Mouse (Mus musculus): ENCODE results near the gene Tceal1. TPM values are rescaled to one million over a fixed set of nuclear protein-coding genes. Genes with fewer than 3 reads are reported as not detected.
"Not testable (repeated sequence)": the region's sequence is repeated elsewhere in the genome, so short reads cannot be mapped to it uniquely, and the experiment has no call there.

The Tceal1 gene
- polyA plus RNA-seq, 1 experiment from 2014 or later, result 9.6 TPM

- not testable (repeated sequence) for H3K9ac ChIP-seq; H3K4me1 ChIP-seq; H3K36me3 ChIP-seq; H3K4me2 ChIP-seq; H3K4me3 ChIP-seq; H3K9me3 ChIP-seq; H3K27ac ChIP-seq (replicated peaks); H3K27me3 ChIP-seq (replicated peaks); ATAC-seq (ENCODE audit: extremely low read depth, insufficient number of reproducible peaks, low FRiP score, low TSS enrichment)
- 47% methylated on average over 3 of the region's 3 CpGs for WGBS
These were observed 7.1 kb downstream of the Tceal1 start for GRCm38 (mm10) chrX:136714742-136715474.

- Histone ChIP-seq H3K9ac (no peak overlapping the region), H3K4me3 (no peak overlapping the region), H3K36me3 (peaks cover 36% of the 10 kb centered on the region), H3K4me2 (no peak overlapping the region), H3K9me3 (no peaks in the 10 kb centered on the region), H3K27me3 (replicated peaks) (no peaks in the 10 kb centered on the region), H3K4me1 (no peaks in the 10 kb centered on the region), H3K27ac (replicated peaks) (no peak overlapping the region)
- no peak for ATAC-seq (ENCODE audit: extremely low read depth, insufficient number of reproducible peaks, low FRiP score, low TSS enrichment)
- WGBS, result 75% methylated on average over 4 of the region's 4 CpGs
These were observed 24.2 kb downstream of the Tceal1 start for GRCm38 (mm10) chrX:136732016-136732415.

GRCm38 (mm10) chrX:136740087-136740790, 32.5 kb downstream of the Tceal1 start:
- Histone ChIP-seq H3K27me3 (replicated peaks) (no peaks in the 10 kb centered on the region), H3K4me3 (peak overlapping the region; percentile 66), H3K4me2 (peak overlapping the region; percentile 72), H3K36me3 (peaks cover 20% of the 10 kb centered on the region), H3K4me1 (peaks cover 8% of the 10 kb centered on the region), H3K9ac (peak overlapping the region; percentile 87), H3K27ac (replicated peaks) (peak overlapping the region; percentile 86), H3K9me3 (no peaks in the 10 kb centered on the region)
- WGBS, result 15% methylated on average over 15 of the region's 15 CpGs
- no peak for ATAC-seq (ENCODE audit: extremely low read depth, insufficient number of reproducible peaks, low FRiP score, low TSS enrichment)

- Histone ChIP-seq H3K36me3 (peaks cover 13% of the 10 kb centered on the region), H3K27ac (replicated peaks) (peak overlapping the region; percentile 93), H3K4me2 (peak overlapping the region; percentile 72), H3K9me3 (no peaks in the 10 kb centered on the region), H3K4me3 (peak overlapping the region; percentile 66), H3K27me3 (replicated peaks) (no peaks in the 10 kb centered on the region), H3K9ac (peak overlapping the region; percentile 87), H3K4me1 (peaks cover 8% of the 10 kb centered on the region)
- 15% methylated on average over 39 of the region's 39 CpGs for WGBS
- peak; percentile 96 for ATAC-seq (ENCODE audit: extremely low read depth, insufficient number of reproducible peaks, low FRiP score, low TSS enrichment)
These were observed 33.2 kb downstream of the Tceal1 start for GRCm38 (mm10) chrX:136740791-136741650.

DNA sequence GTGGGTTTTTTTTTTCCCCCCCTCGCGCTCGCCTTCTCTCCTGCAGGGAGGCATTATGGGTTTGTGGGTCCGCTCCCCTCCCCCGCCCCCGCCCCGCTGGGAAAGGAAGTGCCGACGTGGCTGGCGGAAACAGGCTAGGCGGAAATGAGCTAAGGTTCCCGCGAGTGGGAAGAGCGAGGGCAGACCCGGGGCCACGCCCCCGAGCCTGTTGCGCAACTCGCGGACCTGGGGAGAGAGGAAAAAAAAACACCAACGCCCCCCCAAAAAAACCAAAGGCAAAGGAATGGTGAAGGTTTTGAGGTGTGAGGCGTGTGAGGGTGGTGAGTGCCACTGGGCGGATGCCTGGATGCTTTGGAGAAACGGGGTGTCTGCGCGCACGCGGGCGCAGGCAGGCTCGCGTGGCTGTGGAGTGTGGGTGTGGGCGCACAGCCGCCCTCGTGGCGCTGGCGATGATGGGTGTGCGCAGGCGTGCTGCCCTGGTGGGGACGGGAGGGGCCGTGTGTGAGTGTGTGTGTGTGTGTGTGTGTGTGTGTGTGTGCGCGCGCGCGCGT, 33.9 kb downstream of the Tceal1 start:
- WGBS, result 13% methylated on average over 33 of the region's 46 CpGs

GRCm38 (mm10) chrX:136742241-136742640, 34.5 kb downstream of the Tceal1 start:
- H3K4me1 ChIP-seq, result peaks cover 8% of the 10 kb centered on the region
- H3K36me3 ChIP-seq, result peaks cover 11% of the 10 kb centered on the region
- peak overlapping the region; percentile 83 for H3K9ac ChIP-seq
- H3K27ac ChIP-seq (replicated peaks), result peak overlapping the region; percentile 93
- peak overlapping the region; percentile 66 for H3K4me3 ChIP-seq
- WGBS, result 20% methylated on average over 10 of the region's 10 CpGs
- H3K9me3 ChIP-seq, result no peaks in the 10 kb centered on the region
- ATAC-seq (ENCODE audit: extremely low read depth, insufficient number of reproducible peaks, low FRiP score, low TSS enrichment), result no peak
- H3K27me3 ChIP-seq (replicated peaks), result no peaks in the 10 kb centered on the region
- H3K4me2 ChIP-seq, result peak overlapping the region; percentile 67

More for the DNA sequence above, 33.9 kb downstream of the Tceal1 start:
- H3K4me3 ChIP-seq, result peak overlapping the region; percentile 66
- peak overlapping the region; percentile 67 for H3K4me2 ChIP-seq
- peaks cover 8% of the 10 kb centered on the region for H3K4me1 ChIP-seq
- H3K36me3 ChIP-seq, result peaks cover 11% of the 10 kb centered on the region
- no peaks in the 10 kb centered on the region for H3K27me3 ChIP-seq (replicated peaks)
- H3K27ac ChIP-seq (replicated peaks), result peak overlapping the region; percentile 93
- peak; percentile 66; the same call in 1 of the 2 replicates for ATAC-seq (ENCODE audit: extremely low read depth, insufficient number of reproducible peaks, low FRiP score, low TSS enrichment)
- H3K9ac ChIP-seq, result peak overlapping the region; percentile 83
- H3K9me3 ChIP-seq, result no peaks in the 10 kb centered on the region

DNA sequence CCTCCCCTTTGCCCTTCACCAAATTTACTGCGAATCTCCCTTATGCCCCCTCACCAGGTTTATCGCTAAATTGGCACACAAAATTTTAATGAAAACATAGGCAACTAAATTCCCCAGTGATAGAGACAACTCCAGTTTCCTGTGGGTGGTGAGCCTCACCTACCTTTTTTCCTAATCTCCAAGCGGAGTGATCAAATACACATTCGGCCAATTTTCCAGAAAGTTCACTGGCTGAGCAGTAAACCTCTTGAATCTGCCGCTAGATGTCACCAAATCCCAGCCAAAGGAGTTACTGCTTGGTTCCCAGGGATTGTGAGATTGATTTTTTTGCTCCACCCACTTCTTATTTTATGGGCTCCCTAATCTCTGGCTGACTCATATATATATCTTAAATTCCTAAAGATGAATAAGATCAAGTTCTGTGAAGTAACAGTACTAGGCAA, 34.9 kb downstream of the Tceal1 start:
- peaks cover 8% of the 10 kb centered on the region for H3K4me1 ChIP-seq
- peaks cover 10% of the 10 kb centered on the region for H3K36me3 ChIP-seq
- no peaks in the 10 kb centered on the region for H3K9me3 ChIP-seq
- H3K9ac ChIP-seq, result peak overlapping the region; percentile 83
- H3K4me3 ChIP-seq, result peak overlapping the region; percentile 66
- WGBS, result 23% methylated on average over 5 of the region's 5 CpGs
- peak overlapping the region; percentile 67 for H3K4me2 ChIP-seq
- no peaks in the 10 kb centered on the region for H3K27me3 ChIP-seq (replicated peaks)
- no peak for ATAC-seq (ENCODE audit: extremely low read depth, insufficient number of reproducible peaks, low FRiP score, low TSS enrichment)
- peak overlapping the region; percentile 93 for H3K27ac ChIP-seq (replicated peaks)

GRCm38 (mm10) chrX:136743459-136743858, 35.7 kb downstream of the Tceal1 start, which contains the start of gene Morf4l2:
Morf4l2 (minus strand) TSS chrX:136743690.
- no peaks in the 10 kb centered on the region for H3K9me3 ChIP-seq
- H3K27me3 ChIP-seq (replicated peaks), result no peaks in the 10 kb centered on the region
- no peak for ATAC-seq (ENCODE audit: extremely low read depth, insufficient number of reproducible peaks, low FRiP score, low TSS enrichment)
- peak within 1 kb of the TSS; percentile 67 for H3K4me2 ChIP-seq
- peak within 1 kb of the TSS; percentile 66 for H3K4me3 ChIP-seq
- peak within 1 kb of the TSS; percentile 93 for H3K27ac ChIP-seq (replicated peaks)
- peak within 1 kb of the TSS; percentile 83 for H3K9ac ChIP-seq
- H3K4me1 ChIP-seq, result peaks cover 6% of the 10 kb centered on the region
- 69% methylated on average over 12 of the region's 12 CpGs for WGBS
- peaks cover 5% of the 10 kb centered on the region for H3K36me3 ChIP-seq

DNA sequence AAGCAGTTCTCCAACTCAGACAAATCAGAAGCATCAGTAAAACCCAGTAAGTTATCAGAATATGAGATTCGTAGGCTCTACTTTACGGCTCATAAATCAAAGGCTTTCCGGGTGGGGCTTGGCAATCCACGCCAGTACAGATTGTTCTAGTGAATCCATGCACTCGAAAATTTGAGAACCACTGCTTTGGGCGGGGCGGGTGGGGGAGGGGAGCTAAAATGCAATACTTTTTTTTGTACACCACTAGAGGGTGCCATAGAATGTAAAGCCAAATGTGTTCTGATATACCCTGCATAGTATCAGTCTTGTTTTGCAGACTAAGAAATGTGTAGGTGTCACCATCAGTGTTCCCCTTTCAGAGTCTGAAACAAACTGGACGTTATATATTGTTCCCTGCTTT, 36.9 kb downstream of the Tceal1 start:
- no peak for ATAC-seq (ENCODE audit: extremely low read depth, insufficient number of reproducible peaks, low FRiP score, low TSS enrichment)
- H3K9ac ChIP-seq, result no peak overlapping the region
- WGBS, result 78% methylated on average over 8 of the region's 8 CpGs

GRCm38 (mm10) chrX:136749329-136749728, 41.5 kb downstream of the Tceal1 start:
- H3K4me3 ChIP-seq, result no peak overlapping the region
- 65% methylated on average over 4 of the region's 4 CpGs for WGBS

More for the DNA sequence above, 36.9 kb downstream of the Tceal1 start:
- Histone ChIP-seq H3K27me3 (replicated peaks) (no peaks in the 10 kb centered on the region), H3K4me3 (no peak overlapping the region), H3K27ac (replicated peaks) (no peak overlapping the region), H3K4me2 (no peak overlapping the region), H3K4me1 (0 out of 2 replicates have a peak, but pooled peaks cover 5% of the 10 kb centered on the region), H3K9me3 (no peaks in the 10 kb centered on the region), H3K36me3 (no peaks in the 10 kb centered on the region)

More at GRCm38 (mm10) chrX:136749329-136749728, 41.5 kb downstream of the Tceal1 start:
- ATAC-seq (ENCODE audit: extremely low read depth, insufficient number of reproducible peaks, low FRiP score, low TSS enrichment), result no peak
- H3K27me3 ChIP-seq (replicated peaks), result no peaks in the 10 kb centered on the region
- no peak overlapping the region for H3K27ac ChIP-seq (replicated peaks)
- no peak overlapping the region for H3K4me2 ChIP-seq
- no peaks in the 10 kb centered on the region for H3K9me3 ChIP-seq
- H3K36me3 ChIP-seq, result peaks cover 9% of the 10 kb centered on the region; the same call in 1 of the 2 replicates
- H3K9ac ChIP-seq, result no peak overlapping the region
- 0 out of 2 replicates have a peak, but pooled peaks cover 5% of the 10 kb centered on the region for H3K4me1 ChIP-seq
